Mouse (Mus musculus): Measurements from ENCODE around the gene Rxrb.

Rxrb gene

GRCm38 (mm10) chr17:34025756-34026151 is 5.9 kb upstream of the Rxrb start:
- DNase-seq (ENCODE audit: low read depth) = no peak

- DNase-seq (ENCODE audit: low read depth) = no peak
These were observed 5.4 kb upstream of the Rxrb start for GRCm38 (mm10) chr17:34026221-34026620.

- DNase-seq (ENCODE audit: low read depth) = no peak
These were observed 4.5 kb upstream of the Rxrb start for GRCm38 (mm10) chr17:34026917-34027655.

DNA sequence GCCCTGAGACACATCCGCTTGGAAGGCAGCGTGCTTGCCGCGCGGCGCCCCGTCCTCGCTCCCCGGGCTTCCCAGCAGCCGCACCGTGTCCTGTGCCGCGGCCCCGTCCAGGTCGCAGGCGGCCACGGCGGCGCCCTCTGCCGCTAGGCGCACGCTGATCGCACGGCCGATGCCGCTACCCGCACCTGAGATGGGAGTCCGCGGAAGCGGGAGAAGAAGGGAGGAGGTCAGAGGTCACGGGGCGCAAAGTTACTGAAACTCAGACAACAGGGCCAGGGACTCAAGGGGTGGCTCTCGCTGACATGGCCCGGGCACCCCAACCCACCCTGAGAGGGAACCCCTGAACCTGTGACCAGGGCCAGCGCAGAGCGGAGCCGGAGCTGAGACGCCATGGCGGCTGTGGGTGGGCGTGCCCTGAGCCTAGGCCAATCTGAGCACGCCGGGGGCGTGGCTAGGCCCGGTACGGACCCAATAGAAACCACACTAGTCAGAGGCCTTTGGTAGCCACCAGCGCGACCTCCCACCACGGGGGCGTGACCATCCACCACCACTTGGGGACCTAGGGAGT is 3.9 kb upstream of the Rxrb start, which contains the start of gene H2-Ke6:
H2-Ke6 (minus strand) TSS at position 405 of the 568 bp plus-strand sequence.
- peak; percentile 84 for DNase-seq (ENCODE audit: low read depth)

DNA sequence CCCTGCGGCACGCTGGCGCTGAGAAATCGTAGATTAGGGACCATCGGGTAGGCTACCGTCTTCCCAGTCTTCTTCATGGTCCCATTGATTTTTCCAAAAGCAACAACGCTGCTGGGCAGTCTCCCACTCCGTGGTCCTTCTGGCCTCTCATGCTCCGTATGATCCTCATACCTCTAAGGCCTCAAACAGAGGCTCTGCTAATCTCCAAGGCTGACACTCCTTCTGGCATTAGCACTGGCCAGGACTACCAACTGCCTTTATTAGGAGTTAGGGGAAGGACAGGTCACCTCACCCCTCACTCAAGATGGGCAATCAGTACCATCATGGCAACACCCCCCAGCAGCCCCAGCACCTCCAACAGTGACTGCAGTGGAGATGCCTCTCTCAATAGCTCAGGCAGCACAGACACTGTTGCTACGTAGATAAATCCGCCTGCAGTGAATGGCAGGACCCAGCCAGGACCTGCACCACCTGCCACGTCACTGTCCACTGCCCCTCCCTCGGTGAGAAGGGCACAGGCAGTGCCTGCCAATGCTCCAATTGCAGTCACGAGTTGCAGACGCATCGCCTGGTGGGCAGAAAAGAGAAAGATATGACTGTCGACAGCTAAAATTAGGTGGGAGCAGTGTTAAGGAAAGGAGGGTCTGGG is 3.0 kb upstream of the Rxrb start:
- DNase-seq (ENCODE audit: low read depth) = no peak

DNA sequence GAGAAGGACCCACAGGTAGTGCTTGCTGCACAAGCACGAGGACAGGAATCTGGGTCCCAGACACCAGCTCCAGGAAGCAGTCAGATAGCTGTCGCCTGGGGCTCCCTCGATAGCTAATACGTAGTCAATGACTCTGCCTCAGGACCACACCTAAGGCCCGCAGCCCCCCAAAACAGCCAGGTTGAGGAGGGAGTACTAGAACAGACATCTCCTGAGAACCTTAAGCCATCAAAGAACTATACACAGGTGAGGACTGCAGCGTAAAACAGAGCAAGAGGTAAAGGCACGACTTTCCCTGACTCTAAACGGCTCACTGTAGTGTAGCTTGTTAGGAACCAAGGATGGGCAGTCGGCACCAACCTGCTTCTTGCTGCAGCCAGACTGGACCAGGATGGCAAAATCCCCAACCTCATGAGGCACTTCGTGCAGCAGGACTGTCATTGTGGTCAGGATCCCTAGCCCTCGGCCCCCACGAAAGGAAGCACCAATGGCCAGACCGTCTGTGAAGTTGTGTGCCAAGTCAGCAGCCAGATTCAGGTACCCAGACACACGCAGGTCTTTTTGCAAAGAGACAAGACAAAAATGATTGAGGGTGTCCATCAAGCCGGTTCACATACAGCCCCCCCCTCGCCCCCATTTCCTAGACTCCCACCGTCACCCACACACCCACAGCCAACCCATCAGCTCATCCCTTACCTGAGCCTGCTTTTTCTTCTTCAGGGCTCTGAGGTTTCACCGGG is 2.3 kb upstream of the Rxrb start:
- DNase-seq (ENCODE audit: low read depth) = no peak

DNA sequence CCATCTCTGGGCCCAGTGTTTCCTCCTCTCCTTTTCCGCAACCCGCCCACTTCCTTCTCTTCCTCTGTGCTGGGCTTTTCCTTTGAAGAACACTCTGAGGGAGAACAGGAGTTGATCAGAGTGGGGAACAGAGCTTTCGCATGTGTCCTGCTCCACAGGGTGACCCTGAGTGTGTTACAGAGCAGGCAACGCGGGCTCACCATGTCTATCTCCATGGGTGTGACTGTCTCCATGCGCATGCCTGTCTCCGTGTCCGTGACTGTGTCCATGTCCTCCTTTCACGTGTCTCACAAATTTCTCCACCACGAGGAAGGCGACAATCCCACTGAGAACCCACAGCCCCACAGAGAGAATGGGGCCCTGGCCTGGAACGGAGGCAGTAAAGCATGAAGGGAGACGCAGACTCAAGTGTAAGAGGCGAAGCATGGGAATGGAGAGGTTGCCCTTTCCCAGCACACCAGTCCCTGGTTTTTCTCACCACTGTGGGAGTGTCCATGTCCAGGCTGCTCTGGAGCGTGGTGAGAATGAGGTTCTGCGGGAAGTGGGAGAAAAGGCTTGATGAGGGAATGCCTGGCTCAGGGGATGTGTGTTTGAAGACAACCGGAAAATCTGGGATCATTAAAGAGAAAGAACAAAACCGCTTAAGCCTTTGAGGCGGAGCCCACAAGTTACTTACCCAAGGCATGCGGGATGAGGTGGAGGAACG is 1.6 kb upstream of the Rxrb start:
- no peak for DNase-seq (ENCODE audit: low read depth)

DNA sequence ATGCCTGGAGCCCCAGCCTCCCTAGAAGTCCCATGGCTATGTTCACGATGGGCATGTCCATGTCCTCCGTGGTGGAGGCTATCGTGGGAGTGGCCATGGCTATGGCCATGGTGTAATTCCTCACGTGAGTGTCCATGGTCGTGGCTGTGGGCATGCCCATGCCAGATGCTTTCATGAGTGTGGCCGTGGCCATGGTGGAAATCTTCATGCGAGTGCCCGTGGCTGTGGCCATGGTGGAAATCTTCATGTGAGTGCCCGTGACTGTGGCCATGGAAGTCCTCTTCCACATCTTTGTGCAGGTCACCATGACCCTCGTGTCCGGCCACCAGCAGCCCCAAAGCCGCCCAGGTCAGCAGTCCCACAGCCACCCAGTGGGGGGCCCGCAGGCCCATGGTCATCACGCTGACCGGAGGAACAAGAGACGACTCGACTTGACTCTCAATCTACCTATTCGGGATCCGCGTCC is 718 bp upstream of the Rxrb start:
- no peak for DNase-seq (ENCODE audit: low read depth)

DNA sequence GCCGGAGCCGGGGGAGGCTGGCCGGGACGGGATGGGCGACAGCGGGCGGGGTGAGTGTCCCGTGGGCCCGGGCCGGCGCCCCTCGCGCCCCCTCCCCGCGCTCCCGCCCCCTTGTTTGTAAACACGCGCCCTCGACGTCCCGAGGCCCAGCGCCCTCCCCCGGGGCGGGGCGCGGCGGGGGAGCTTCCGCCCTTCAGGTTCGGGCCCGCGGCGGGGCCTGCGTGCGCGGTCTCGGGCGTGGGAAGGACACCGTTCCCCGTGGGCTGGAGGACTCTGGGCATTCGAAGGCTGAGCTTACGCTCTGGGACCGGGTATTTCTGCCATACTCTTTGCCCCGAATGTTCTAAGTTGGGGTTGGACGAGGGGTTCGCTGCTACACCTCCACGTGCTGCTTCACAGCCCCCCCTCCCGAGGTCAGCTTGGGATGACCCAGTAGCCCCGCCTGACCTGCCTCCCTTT is 591 bp downstream of the Rxrb start:
- no peak for DNase-seq (ENCODE audit: low read depth)

DNA sequence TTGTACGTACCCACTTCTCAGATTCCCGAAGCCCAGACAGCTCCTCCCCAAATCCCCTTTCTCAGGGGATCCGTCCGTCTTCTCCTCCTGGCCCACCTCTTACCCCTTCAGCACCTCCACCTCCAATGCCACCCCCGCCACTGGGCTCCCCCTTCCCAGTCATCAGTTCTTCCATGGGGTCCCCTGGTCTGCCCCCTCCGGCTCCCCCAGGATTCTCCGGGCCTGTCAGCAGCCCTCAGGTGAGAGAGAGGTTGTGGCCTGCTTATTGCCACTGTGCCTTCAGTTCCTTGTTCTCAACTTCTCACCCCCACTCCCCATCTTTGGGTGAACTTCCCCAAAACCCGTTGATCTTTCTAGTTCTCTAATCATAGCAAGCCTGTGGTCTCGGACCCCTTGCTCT is 1.2 kb downstream of the Rxrb start:
- DNase-seq (ENCODE audit: low read depth) = no peak

DNA sequence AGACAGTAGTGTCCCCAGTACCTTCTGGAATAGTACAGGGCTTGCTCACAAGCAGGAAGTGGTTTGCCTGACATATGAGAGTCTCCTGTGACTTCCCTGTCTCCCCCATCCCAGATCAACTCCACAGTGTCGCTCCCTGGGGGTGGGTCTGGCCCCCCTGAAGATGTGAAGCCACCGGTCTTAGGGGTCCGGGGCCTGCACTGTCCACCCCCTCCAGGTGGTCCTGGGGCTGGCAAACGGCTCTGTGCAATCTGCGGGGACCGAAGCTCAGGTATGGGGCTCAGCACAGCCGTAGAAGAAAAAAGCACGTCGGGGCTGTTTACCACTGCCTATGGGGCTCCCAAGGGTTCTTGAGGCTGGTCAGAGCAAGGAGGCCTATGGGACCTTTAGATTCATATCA is 1.8 kb downstream of the Rxrb start:
- no peak for DNase-seq (ENCODE audit: low read depth)

- no peak for DNase-seq (ENCODE audit: low read depth)
These were observed 2.5 kb downstream of the Rxrb start for GRCm38 (mm10) chr17:34034064-34034463.

DNA sequence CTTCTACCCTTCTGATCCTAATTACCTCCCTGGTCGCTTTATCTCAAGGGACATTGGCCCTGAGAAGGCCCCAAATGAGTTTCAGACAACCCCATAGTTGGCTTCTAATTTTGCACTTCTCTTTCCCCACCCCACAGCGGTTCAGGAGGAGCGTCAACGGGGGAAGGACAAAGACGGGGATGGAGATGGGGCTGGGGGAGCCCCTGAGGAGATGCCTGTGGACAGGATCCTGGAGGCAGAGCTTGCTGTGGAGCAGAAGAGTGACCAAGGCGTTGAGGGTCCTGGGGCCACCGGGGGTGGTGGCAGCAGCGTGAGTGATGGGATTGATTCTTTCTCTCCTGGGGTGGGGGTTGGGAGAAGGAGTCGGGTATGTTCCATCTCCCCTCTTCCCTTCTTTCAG is 3.9 kb downstream of the Rxrb start:
- no peak for DNase-seq (ENCODE audit: low read depth)

- DNase-seq (ENCODE audit: low read depth) = no peak
These were observed 5.0 kb downstream of the Rxrb start for GRCm38 (mm10) chr17:34036647-34037046.

- DNase-seq (ENCODE audit: low read depth) = no peak
These were observed 5.6 kb downstream of the Rxrb start for GRCm38 (mm10) chr17:34037241-34037640.

DNA sequence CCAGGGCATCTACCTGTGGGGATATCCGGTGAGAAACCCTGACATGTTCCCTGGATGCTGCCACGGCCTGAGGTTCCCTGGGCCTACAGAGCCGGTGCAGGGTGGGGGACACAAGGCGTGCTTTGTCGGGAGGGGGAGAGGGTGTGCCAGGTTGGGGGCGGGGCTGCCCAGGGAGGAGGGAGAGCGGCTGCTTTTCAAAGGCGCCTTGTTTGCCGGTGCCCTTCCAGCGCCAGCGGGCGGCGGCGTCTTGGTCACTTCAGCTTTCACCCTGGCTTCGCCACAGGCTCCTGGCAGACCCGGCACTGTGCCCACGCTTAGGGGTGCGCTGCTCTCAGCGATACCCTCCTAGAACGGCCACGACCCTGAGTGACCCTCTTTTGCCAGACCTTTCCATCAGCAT is 6.8 kb downstream of the Rxrb start:
- DNase-seq (ENCODE audit: low read depth) = no peak

DNA sequence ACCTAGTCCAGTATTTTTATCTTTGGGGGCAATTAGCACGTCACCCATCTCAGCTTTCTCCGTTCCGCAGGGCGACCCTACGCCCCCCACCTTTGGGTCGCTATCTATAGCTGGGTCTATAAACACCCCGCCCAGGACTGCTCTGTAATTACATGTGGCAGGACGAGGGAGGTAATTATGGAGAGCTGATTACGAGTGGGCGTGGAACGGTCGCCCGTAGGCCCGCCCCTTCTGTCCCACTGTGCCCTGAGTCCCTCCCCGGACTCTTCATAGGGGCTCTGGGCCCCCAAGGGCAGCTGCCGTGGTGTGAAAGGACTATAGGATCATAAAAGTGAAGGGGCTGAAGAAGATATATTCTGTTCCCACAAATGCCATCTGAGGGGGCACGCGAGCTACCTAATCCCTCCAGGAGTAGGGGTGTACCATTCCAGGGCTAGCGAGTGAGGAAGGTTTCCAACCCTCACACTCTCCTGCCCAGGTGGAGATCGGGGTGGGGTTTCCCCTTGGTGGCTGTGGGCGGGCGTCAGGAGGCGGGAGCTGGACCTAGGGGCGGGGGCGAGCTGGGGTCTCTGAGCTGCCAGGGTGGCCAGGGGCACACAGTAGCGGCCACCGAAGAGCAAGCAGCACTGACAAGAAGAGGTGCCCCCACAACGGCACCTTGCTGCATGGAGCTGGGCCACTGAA is 7.4 kb downstream of the Rxrb start, which contains the start of gene Col11a2:
Col11a2 (plus strand) TSS at position 560 of the 684 bp plus-strand sequence.
- no peak for DNase-seq (ENCODE audit: low read depth)

GRCm38 (mm10) chr17:34039562-34040450 is 8.2 kb downstream of the Rxrb start:
- DNase-seq (ENCODE audit: low read depth) = no peak

GRCm38 (mm10) chr17:34045941-34046340 is 14.3 kb downstream of the Rxrb start:
- DNase-seq (ENCODE audit: low read depth) = no peak

- DNase-seq (ENCODE audit: low read depth) = no peak
These were observed 15.9 kb downstream of the Rxrb start for GRCm38 (mm10) chr17:34047404-34048050.
